Mouse (Mus musculus): ENCODE measurements around the gene Slc18a3. TPM values are rescaled to one million over a fixed set of nuclear protein-coding genes. Genes with fewer than 3 reads are reported as not detected.
A peak's percentile ranks its signal among the peaks of the same experiment; 100 is the strongest.

Slc18a3 gene
- polyA plus RNA-seq (2012; ENCODE audit: insufficient read depth, insufficient read length, low replicate concordance, missing spikeins) = not detected in 2 replicates

DNA sequence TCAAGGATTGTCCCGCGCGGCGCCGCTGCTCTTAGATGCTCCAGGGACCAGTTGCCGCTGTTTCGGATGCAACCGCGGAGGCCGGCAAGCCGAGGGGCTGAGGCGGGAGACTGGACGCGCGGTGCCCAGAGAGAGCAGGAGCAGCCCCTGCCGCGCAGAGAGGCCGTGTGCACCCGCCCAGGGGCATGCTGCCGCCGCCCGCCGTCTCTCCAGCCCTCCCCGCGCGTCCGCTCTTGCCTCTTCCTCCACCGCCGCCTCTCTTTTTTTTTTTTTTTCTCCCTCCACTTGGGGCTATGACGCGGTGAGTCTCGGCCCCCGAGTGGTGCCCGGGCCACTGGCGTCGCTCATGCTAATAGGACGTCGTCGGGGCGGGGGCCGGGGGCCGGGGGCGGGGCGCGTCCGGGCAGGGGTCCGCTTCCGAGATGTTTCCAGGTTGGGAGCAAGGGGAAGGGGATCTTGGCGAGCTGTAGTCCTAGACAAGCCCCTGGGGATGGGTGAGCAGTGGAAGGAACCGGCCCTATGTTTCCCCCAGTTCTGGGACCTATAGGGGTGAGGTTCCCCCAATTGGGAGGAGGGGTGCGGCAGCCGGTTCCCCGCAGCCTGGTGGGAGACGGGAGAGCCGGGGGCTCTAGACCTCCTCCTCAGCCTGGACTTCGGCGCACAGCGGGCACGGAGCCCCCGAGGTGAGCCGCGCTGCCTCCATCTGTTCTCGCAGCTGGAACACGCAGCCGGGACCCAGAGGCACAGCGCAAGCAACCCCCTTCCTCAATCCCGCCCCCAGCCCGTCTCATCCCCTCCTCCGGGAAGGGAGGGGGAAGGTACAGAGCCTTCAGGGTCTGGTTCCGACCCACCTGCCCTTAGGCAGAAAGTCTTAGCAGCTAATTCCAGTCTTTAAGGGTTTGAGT, at the start of gene Slc18a3:
TSS of gene Slc18a3 (minus strand) at position 250 of the 905 bp plus-strand sequence.
- Histone ChIP-seq H3K4me3 (ENCODE audit: insufficient read depth, low read depth, low read length) (peak within 1 kb of the TSS; percentile 36), H3K27ac (ENCODE audit: insufficient read depth, low read depth, low read length) (no peak within 1 kb of the TSS), H3K4me1 (ENCODE audit: control insufficient read depth, insufficient read depth, low read length) (peaks cover 24% of the 10 kb centered on the region)
- WGBS = under 1% methylated on average over 60 of the region's 70 CpGs
- TF ChIP-seq POLR2A (IDR thresholded peaks at IDR 0.05; ENCODE audit: insufficient read depth, low read depth, low read length) = no peak
- TF ChIP-seq CTCF (IDR thresholded peaks at IDR 0.05; ENCODE audit: insufficient read depth, low read depth, low read length) = no peak

DNA sequence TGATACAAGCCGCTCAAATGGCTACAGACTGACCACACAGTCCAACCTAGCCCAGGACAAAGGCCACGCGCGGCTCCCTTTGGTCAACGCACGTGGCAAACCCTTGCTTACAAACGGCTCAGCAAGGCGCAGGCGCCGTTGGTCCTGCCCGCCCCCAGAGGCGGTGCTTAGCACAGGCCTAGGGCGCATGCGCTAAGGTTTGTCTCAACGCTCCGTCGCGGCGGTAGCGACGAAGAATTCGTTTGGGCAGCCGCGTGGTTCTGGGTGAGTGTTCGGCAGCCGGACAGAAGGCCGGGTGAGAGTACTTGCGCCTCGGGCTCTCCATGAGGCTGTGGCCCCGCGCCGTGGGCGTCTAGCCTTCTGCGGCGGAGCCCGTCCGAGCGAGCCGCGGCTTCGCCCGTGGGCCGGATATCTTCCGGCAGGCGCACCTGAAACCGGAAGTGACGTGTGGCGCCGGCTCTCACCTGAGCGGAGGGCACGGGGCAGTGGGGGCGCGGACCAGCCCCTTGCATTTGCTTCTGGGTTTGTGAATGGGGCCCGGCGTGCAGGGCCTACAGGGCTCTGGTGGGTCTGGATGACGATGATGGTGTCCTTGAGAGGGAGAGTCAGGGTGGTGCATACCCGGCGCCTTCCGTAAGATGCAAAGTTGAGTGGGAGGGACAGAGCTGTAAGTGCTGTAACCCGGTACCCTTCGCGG, 48.8 kb upstream of the Slc18a3 start, which contains the start of gene Ercc6:
TSS of gene Ercc6 (plus strand) at position 186 of the 697 bp plus-strand sequence.
- Histone ChIP-seq H3K4me3 (ENCODE audit: insufficient read depth, low read depth, low read length) (peak within 1 kb of the TSS; percentile 96), H3K27ac (ENCODE audit: insufficient read depth, low read depth, low read length) (peak within 1 kb of the TSS; percentile 73), H3K4me1 (ENCODE audit: control insufficient read depth, insufficient read depth, low read length) (peaks cover 10% of the 10 kb centered on the region)
- no peak for TF ChIP-seq CTCF (IDR thresholded peaks at IDR 0.05; ENCODE audit: insufficient read depth, low read depth, low read length)
- TF ChIP-seq POLR2A (IDR thresholded peaks at IDR 0.05; ENCODE audit: insufficient read depth, low read depth, low read length) = peak; percentile 97
- WGBS = under 1% methylated on average over 62 of the region's 62 CpGs

DNA sequence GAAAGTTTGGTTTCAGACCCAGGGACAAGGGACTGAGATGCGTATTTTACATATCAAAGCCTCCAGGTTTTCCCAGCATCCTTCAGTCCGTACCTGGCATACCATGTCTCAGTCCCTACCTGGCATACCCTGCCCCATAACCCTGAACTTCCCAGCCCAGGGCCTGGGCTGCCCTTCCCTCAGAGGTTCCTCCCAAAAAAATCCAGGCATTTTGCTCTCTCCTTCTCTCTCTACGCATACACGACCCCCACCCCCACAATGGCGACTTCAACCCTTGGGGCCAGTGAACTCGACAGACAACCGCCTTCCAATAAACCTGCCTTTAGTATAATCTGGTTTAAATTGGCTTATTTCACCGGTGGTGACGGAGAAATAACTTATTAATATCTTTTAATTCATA, 48.3 kb upstream of the Slc18a3 start:
- no peak overlapping the region for H3K27ac ChIP-seq (ENCODE audit: insufficient read depth, low read depth, low read length)
- peak overlapping the region; percentile 96 for H3K4me3 ChIP-seq (ENCODE audit: insufficient read depth, low read depth, low read length)
- WGBS = 36% methylated on average over 9 of the region's 9 CpGs
- peaks cover 10% of the 10 kb centered on the region for H3K4me1 ChIP-seq (ENCODE audit: control insufficient read depth, insufficient read depth, low read length)
- TF ChIP-seq CTCF (IDR thresholded peaks at IDR 0.05; ENCODE audit: insufficient read depth, low read depth, low read length) = no peak
- no peak for TF ChIP-seq POLR2A (IDR thresholded peaks at IDR 0.05; ENCODE audit: insufficient read depth, low read depth, low read length)

DNA sequence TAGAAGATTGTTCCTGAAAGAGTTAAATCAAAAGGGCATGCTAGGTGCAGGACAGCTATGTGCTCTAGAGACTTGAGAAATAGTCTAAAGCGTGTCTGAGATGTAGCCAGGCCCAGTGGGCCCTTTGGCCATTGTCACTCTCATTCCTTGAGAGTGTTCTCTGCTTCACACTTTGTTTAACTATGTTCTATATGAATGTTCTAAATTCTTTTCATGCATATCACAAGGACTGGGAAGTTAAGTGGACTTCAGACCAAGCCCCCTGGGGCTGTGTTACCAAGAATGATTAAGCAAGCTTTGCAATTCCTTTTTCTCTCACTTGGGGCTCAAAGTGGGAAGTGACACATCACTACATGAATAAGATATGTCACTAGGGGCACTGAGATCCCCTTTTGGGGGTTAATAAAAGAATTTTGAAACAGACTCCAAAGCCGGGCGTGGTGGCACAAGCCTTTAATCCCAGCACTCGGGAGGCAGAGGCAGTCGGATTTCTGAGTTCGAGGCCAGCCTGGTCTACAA, 44.9 kb upstream of the Slc18a3 start:
- Histone ChIP-seq H3K4me1 (ENCODE audit: control insufficient read depth, insufficient read depth, low read length) (peaks cover 5% of the 10 kb centered on the region; the same call in 1 of the 2 replicates), H3K27ac (ENCODE audit: insufficient read depth, low read depth, low read length) (no peak overlapping the region), H3K4me3 (ENCODE audit: insufficient read depth, low read depth, low read length) (no peak overlapping the region)
- TF ChIP-seq CTCF (IDR thresholded peaks at IDR 0.05; ENCODE audit: insufficient read depth, low read depth, low read length) (no peak), POLR2A (IDR thresholded peaks at IDR 0.05; ENCODE audit: insufficient read depth, low read depth, low read length) (no peak)
- 78% methylated on average over 6 of the region's 6 CpGs for WGBS

DNA sequence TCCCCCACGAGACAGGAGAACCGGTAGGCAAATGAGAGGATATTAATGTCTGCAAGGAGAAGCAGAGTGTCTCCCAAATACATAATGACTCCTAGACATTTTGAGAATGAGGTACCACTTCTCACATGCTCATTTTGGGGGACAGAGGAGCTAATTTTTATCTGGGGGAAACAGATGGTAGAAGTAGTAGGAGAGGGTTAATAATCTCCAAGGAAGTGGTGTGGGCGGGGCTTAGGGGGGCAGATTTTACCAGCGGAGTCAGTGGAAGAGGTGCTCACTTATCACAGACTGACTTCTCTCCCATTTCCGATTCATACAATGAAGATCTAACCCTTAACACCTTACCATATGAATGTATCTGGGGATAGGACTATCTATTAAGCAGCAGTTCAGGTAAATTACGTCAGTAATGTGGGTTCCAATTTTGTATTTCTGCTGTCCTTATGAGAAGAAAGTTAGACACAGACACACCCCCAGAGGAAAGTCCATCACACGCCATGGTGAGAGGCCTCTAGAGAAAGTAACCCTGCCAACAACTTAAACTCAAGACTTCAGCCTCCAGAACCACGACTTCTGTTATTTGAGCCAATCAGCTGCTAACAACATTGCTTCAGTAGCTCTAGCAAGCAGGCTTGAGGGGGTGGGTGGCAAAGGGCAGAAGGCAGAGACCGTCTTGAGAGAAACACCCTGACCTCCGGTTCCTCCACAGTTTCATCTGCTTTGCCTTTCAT, 43.6 kb upstream of the Slc18a3 start:
- TF ChIP-seq CTCF (IDR thresholded peaks at IDR 0.05; ENCODE audit: insufficient read depth, low read depth, low read length) (no peak), POLR2A (IDR thresholded peaks at IDR 0.05; ENCODE audit: insufficient read depth, low read depth, low read length) (no peak)
- H3K27ac ChIP-seq (ENCODE audit: insufficient read depth, low read depth, low read length) = no peak overlapping the region
- 74% methylated on average over 10 of the region's 10 CpGs for WGBS

DNA sequence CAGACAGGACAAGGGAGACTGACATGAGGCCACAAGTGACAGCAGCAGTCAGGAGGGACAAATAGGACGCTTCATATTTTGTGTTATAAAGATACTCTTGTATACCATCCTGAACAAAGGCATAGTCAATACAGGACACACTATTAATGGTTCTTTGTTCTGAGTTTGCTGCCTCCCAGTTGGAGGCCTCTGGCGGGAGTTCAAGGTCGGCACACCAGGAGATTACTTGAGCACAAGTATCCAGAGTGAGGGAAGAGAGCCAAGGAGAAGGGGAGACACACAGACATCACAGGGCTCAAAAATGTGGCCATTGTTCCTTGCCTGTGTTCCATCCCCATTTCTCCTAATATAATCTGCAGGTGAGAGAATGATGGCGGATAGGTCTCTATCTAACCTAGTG, 42.6 kb upstream of the Slc18a3 start:
- H3K27ac ChIP-seq (ENCODE audit: insufficient read depth, low read depth, low read length) = no peak overlapping the region
- TF ChIP-seq CTCF (IDR thresholded peaks at IDR 0.05; ENCODE audit: insufficient read depth, low read depth, low read length) = no peak
- H3K4me1 ChIP-seq (ENCODE audit: control insufficient read depth, insufficient read depth, low read length) = no peaks in the 10 kb centered on the region
- 74% methylated on average over 4 of the region's 4 CpGs for WGBS
- H3K4me3 ChIP-seq (ENCODE audit: insufficient read depth, low read depth, low read length) = no peak overlapping the region

More for the DNA sequence above, 43.6 kb upstream of the Slc18a3 start:
- peaks cover 5% of the 10 kb centered on the region; the same call in 1 of the 2 replicates for H3K4me1 ChIP-seq (ENCODE audit: control insufficient read depth, insufficient read depth, low read length)
- no peak overlapping the region for H3K4me3 ChIP-seq (ENCODE audit: insufficient read depth, low read depth, low read length)

DNA sequence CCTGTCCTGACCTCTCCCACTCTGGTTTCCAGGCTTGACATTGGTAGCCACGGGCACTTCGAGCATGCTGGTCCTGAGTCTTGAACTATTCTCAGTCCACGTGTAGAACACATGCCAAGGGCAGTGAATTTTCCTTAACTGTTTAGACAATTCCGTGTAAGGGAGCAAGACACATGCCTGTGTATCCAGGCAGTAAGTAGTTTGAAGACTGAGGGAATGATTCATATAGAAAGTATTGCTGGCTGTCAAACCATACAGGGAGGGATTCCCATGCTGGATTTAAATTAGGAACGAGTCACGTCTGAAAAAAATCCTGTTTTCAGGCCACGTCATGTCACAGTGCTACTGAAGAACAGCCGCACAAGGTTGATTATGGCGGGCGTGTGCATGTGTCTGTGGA, 41.7 kb upstream of the Slc18a3 start:
- TF ChIP-seq POLR2A (IDR thresholded peaks at IDR 0.05; ENCODE audit: insufficient read depth, low read depth, low read length) = no peak
- no peak for TF ChIP-seq CTCF (IDR thresholded peaks at IDR 0.05; ENCODE audit: insufficient read depth, low read depth, low read length)
- Histone ChIP-seq H3K27ac (ENCODE audit: insufficient read depth, low read depth, low read length) (no peak overlapping the region), H3K4me1 (ENCODE audit: control insufficient read depth, insufficient read depth, low read length) (no peaks in the 10 kb centered on the region), H3K4me3 (ENCODE audit: insufficient read depth, low read depth, low read length) (no peak overlapping the region)
- WGBS = 94% methylated on average over 10 of the region's 10 CpGs

DNA sequence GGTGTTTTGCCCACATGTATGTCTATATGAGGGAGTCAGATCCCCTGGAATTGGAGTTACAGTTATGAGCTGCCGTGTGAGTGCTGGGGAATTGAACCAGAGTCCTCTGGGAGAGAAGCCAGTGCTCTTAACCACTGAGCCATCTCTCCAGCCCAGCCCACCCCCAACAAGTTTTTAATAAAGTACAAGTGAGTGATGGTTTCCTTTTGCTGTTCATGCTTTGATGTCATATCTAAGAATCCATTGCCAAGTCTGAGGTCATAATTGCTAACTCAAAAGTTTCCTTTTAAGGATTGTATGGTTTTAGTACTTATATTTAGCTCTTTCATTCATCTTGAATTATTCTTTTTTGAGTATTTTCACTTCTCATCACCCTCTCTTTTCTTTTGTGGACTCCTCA, 39.2 kb upstream of the Slc18a3 start:
- H3K4me3 ChIP-seq (ENCODE audit: insufficient read depth, low read depth, low read length) = no peak overlapping the region
- no peak overlapping the region for H3K27ac ChIP-seq (ENCODE audit: insufficient read depth, low read depth, low read length)
- TF ChIP-seq CTCF (IDR thresholded peaks at IDR 0.05; ENCODE audit: insufficient read depth, low read depth, low read length) (no peak), POLR2A (IDR thresholded peaks at IDR 0.05; ENCODE audit: insufficient read depth, low read depth, low read length) (no peak)
- H3K4me1 ChIP-seq (ENCODE audit: control insufficient read depth, insufficient read depth, low read length) = no peaks in the 10 kb centered on the region
- WGBS = 95% methylated on average over 1 of the region's 1 CpGs
